Mouse (Mus musculus) central nervous system, embryonic 11.5 days (tissue): ENCODE results near the gene Il4ra. TPM values are rescaled to one million over a fixed set of nuclear protein-coding genes. Genes with fewer than 3 reads are reported as not detected.

Experiments used
- polyA plus RNA-seq: library from polyadenylated mRNA; depleted of rRNA; stranded (reverse); fragments of >200 nt; gene quantifications from 2 replicates; pipeline ENCODE4 v1.2.3, GENCODE M21; 2012; rRNA removed

Gene Il4ra
- 3.5 and 4.6 TPM in 2 replicates for polyA plus RNA-seq

GRCm38 (mm10) chr7:125551766-125552709 is at the start of gene Il4ra:
Gene Il4ra (plus strand): TSS chr7:125552120.

DNA sequence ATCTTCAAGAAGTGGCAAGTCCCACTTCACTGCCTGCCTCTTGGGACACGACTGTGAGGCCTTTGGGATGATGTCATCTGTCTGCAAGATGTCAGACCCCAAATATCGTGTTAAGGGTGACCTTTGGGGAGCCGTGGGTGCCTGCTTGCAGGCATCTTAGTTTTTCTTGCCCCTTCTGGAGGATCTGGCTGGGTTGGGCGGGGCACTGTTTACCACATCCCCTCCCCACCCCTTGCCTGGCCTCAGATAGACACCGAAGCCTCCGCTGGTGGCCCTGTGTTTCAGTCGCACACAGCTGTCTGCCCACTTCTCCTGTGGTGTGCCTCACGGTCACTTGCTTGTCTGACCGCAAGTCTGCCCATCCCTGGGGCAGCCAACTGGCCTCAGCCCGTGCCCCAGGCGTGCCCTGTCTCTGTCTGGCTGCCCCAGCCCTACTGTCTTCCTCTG is 51.3 kb downstream of the Il4ra start, which contains the start of gene Il21r:
TSS of gene Il21r (plus strand) at position 245 of the 447 bp plus-strand sequence.

Other genes starting within 250 kb of the Il4ra start
- gene Kdm8, start 107.4 kb upstream of the Il4ra start, polyA plus RNA-seq = 8.9 and 11.4 TPM in 2 replicates
- gene Nsmce1, start 60.5 kb upstream of the Il4ra start, polyA plus RNA-seq = 91.1 and 93.4 TPM in 2 replicates
- 0.49 and 0.60 TPM in 2 replicates for gene Il21r, start 51.3 kb downstream of the Il4ra start, polyA plus RNA-seq
- 47.6 and 49.5 TPM in 2 replicates for gene Gtf3c1, start 155.7 kb downstream of the Il4ra start, polyA plus RNA-seq
- 13.5 and 16.4 TPM in 2 replicates for gene D430042O09Rik, start 155.8 kb downstream of the Il4ra start, polyA plus RNA-seq